In the genomic region with DNA sequence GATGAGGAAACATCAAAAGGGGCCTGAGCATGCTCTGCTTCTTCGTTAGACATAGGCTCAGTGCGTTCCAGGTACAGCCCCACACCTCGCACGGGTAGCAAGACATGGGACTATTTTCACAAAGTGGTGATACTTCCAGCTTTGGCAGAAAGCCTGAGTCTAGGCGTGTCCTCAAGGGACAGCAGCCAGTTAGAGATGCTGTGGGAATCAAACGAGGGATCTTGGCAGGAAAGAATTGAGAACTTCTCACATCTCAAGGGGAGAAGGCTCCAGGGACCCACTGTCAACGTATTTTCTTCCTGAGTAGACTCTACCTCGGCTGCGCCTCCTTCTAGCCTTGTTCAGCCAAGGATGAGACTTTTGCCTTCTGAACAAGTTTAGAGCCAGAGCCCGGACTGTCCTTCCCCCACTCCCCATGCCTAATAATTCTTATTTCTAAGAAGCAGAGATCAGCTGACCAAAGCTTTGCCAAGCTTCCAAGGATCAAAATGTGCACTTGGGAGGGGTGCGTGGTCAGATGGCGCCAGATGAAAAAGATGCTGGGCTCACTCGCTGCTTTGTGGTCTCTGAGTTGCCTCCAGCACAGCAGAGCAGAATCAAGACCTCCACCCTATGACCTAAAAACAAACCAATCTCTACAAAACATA, we compare ENCODE assay signal across 10 mouse cellular contexts.
A peak's percentile ranks its signal among the peaks of the same experiment; 100 is the strongest.
DNase-seq lines count a peak whose midpoint lies in the region; ATAC-seq and TF ChIP-seq lines count a peak whose summit lies in the region.
"Had no signal": no experiment of that assay in that cellular context is flagged by ENCODE, and none has a peak within 500 bp of the region (broad histone marks: within the 10 kb centered on the region; RNA-seq: fewer than 3 reads in every experiment).

No protein-coding gene starts in this region.

- peaks cover 4% of the 10 kb centered on the region; the same call in 1 of the 2 replicates for H3K4me1 ChIP-seq in hindbrain, postnatal 0 days (ENCODE audit: insufficient read depth, low read length)
- H3K4me1 ChIP-seq in hindbrain, embryonic 11.5 days (replicated peaks; ENCODE audit: control insufficient read depth, insufficient read depth, low read length) = no peaks in the 10 kb centered on the region; the same call in 1 of the 2 replicates
- peaks cover 51% of the 10 kb centered on the region for H3K4me1 ChIP-seq in heart, embryonic 16.5 days (ENCODE audit: control insufficient read depth, insufficient read depth, low read length)

- H3K27me3 ChIP-seq in hindbrain, postnatal 0 days (ENCODE audit: insufficient read depth, low read length) = no peaks in the 10 kb centered on the region
- H3K27me3 ChIP-seq in hindbrain, embryonic 11.5 days (ENCODE audit: control insufficient read depth, insufficient read depth, low read length) = no peaks in the 10 kb centered on the region
- H3K27me3 ChIP-seq in heart, embryonic 16.5 days (ENCODE audit: control insufficient read depth, insufficient read depth, low read length) = no peaks in the 10 kb centered on the region

- H3K4me2 ChIP-seq in hindbrain, postnatal 0 days (ENCODE audit: low read depth, low read length) = no peak overlapping the region
- no peak overlapping the region for H3K4me2 ChIP-seq in hindbrain, embryonic 11.5 days (replicated peaks; ENCODE audit: low read depth, low read length)
- H3K4me2 ChIP-seq in heart, embryonic 16.5 days (ENCODE audit: low read depth, low read length) = no peak overlapping the region

- H3K36me3 ChIP-seq in hindbrain, postnatal 0 days (ENCODE audit: insufficient read depth, low read length) = no peaks in the 10 kb centered on the region
- no peaks in the 10 kb centered on the region for H3K36me3 ChIP-seq in hindbrain, embryonic 11.5 days (ENCODE audit: control insufficient read depth, insufficient read depth, low read length)
- H3K36me3 ChIP-seq in heart, embryonic 16.5 days (ENCODE audit: control insufficient read depth, insufficient read depth) = peaks cover 3% of the 10 kb centered on the region; the same call in 1 of the 2 replicates

- H3K9me3 ChIP-seq in hindbrain, postnatal 0 days (ENCODE audit: low read length) = no peaks in the 10 kb centered on the region
- no peaks in the 10 kb centered on the region for H3K9me3 ChIP-seq in hindbrain, embryonic 11.5 days (ENCODE audit: control insufficient read depth, low read length)
- H3K9me3 ChIP-seq in heart, embryonic 16.5 days (replicated peaks; ENCODE audit: control insufficient read depth, low read length) = no peaks in the 10 kb centered on the region

- no peak for TF ChIP-seq CTCF in hindbrain, postnatal 0 days (IDR thresholded peaks at IDR 0.05; ENCODE audit: low read depth)

- no peak overlapping the region; the same call in 1 of the 2 replicates for H3K27ac ChIP-seq in hindbrain, postnatal 0 days
- no peak overlapping the region for H3K27ac ChIP-seq in hindbrain, embryonic 11.5 days (ENCODE audit: low read depth, low read length)
- H3K27ac ChIP-seq in heart, embryonic 16.5 days (ENCODE audit: low read length) = peak overlapping the region; percentile 12; the same call in 1 of the 2 replicates

- no peak overlapping the region for H3K4me3 ChIP-seq in hindbrain, postnatal 0 days (ENCODE audit: low read length)
- H3K4me3 ChIP-seq in hindbrain, embryonic 11.5 days (ENCODE audit: low read depth, low read length) = no peak overlapping the region
- H3K4me3 ChIP-seq in heart, embryonic 16.5 days (ENCODE audit: low read length) = no peak overlapping the region

- peak; percentile 26 for DNase-seq in hindbrain, postnatal 0 days (ENCODE audit: low spot score)
- no peak for DNase-seq in hindbrain, embryonic 11.5 days (ENCODE audit: low spot score)
- DNase-seq in right cerebral cortex, adult 18-20 months = peak; percentile 53
- DNase-seq in right cerebral cortex, postnatal 25 days = no peak
- peak; percentile 51 for DNase-seq in telencephalon, adult 2 months (ENCODE audit: low read depth, low spot score)
- DNase-seq in testis, postnatal 10 days (ENCODE audit: low spot score) = no peak
- no peak for DNase-seq in layer of hippocampus, postnatal 25 days (ENCODE audit: extremely low spot score in 1 of 2, low spot score in 1 of 2)
- DNase-seq: adrenal gland, postnatal 14 days; layer of hippocampus, adult 9-11 months had no signal

- H3K9ac ChIP-seq in hindbrain, postnatal 0 days (replicated peaks; ENCODE audit: low read length) = no peak overlapping the region
- H3K9ac ChIP-seq in hindbrain, embryonic 11.5 days (ENCODE audit: low read depth, low read length) = no peak overlapping the region
- H3K9ac ChIP-seq in heart, embryonic 16.5 days (ENCODE audit: low read length) = no peak overlapping the region

- 57% methylated on average over 13 of the region's 13 CpGs for WGBS in hindbrain, postnatal 0 days
- 80% methylated on average over 13 of the region's 13 CpGs for WGBS in hindbrain, embryonic 11.5 days
- WGBS in heart, embryonic 16.5 days = 55% methylated on average over 13 of the region's 13 CpGs

- no peak for ATAC-seq in hindbrain, postnatal 0 days
- no peak for ATAC-seq in hindbrain, embryonic 11.5 days (ENCODE audit: low FRiP score)
- no peak for ATAC-seq in heart, embryonic 16.5 days (replicated peaks; ENCODE audit: extremely low read depth, insufficient read depth, low FRiP score)

Comparison
In these comparisons a context has a peak if more than half of its experiments do, and no peak if none do; other contexts are left out.
1. DNase-seq: peak in hindbrain, postnatal 0 days (single experiment), right cerebral cortex, adult 18-20 months (single experiment) and telencephalon, adult 2 months (single experiment); none in hindbrain, embryonic 11.5 days (single experiment), right cerebral cortex, postnatal 25 days (single experiment), testis, postnatal 10 days (single experiment) and layer of hippocampus, postnatal 25 days (0 of 2).